Mouse (Mus musculus) neural tube, embryonic 13.5 days (tissue): ENCODE measurements around the gene Tmem255b. TPM values are rescaled to one million over a fixed set of nuclear protein-coding genes. Genes with fewer than 3 reads are reported as not detected.

Experiments used
- ATAC-seq: fragments of 200-750 bp; cut with Nextera tagmentation; 2 replicates; pipeline ENCODE4 v1.8.0; 2017; ENCODE audit warnings: low read depth, mild to moderate bottlenecking, moderate TSS enrichment, moderate library complexity
- H3K27ac ChIP-seq: fragments of 300-500 bp; sonication (generic); replicated peaks from 2 replicates; pipeline ENCODE4 v1.5.1; 2015; ENCODE audit warnings: moderate library complexity, mild to moderate bottlenecking, inconsistent platforms
- H3K27me3 ChIP-seq: fragments of 300-500 bp; sonication (generic); 2 replicates; pipeline ENCODE4 v1.6.1; 2015; ENCODE audit warnings: mild to moderate bottlenecking, inconsistent platforms
- H3K36me3 ChIP-seq: fragments of 300-500 bp; sonication (generic); 2 replicates; pipeline ENCODE4 v1.6.1; 2015; ENCODE audit warnings: mild to moderate bottlenecking, inconsistent platforms
- H3K4me1 ChIP-seq: fragments of 300-500 bp; sonication (generic); replicated peaks from 2 replicates; pipeline ENCODE4 v1.6.1; 2015; ENCODE audit warnings: inconsistent platforms
- H3K4me2 ChIP-seq: fragments of 300-500 bp; sonication (generic); 2 replicates; pipeline ENCODE4 v1.6.1; 2015; ENCODE audit warnings: inconsistent platforms, mild to moderate bottlenecking, moderate library complexity
- H3K4me3 ChIP-seq: fragments of 300-500 bp; sonication (generic); 2 replicates; pipeline ENCODE4 v1.5.1; 2015; ENCODE audit warnings: mild to moderate bottlenecking, inconsistent platforms
- H3K9ac ChIP-seq: fragments of 300-500 bp; sonication (generic); 2 replicates; pipeline ENCODE4 v1.6.1; 2015; ENCODE audit warnings: moderate library complexity, mild to moderate bottlenecking, inconsistent platforms
- H3K9me3 ChIP-seq: fragments of 300-500 bp; sonication (generic); 2 replicates; pipeline ENCODE4 v1.6.1; 2016; ENCODE audit warnings: inconsistent platforms
- WGBS: fragments of 180-500 bp; shearing (Covaris S2); methylation state at CpG from one replicate; pipeline ENCODE4 v1.1.7; 2015; 5-methylcytosine and 5-hydroxymethylcytosine counted together
- polyA plus RNA-seq: library from polyadenylated mRNA; unstranded; fragments of >200 nt; fragmentation: Nextera tagmentation; extraction: Ambion mirVana; gene quantifications from 2 replicates; pipeline ENCODE4 v1.2.1, GENCODE M21; 2015

Tmem255b gene
- 0.25 and 0.68 TPM in 2 replicates for polyA plus RNA-seq

DNA sequence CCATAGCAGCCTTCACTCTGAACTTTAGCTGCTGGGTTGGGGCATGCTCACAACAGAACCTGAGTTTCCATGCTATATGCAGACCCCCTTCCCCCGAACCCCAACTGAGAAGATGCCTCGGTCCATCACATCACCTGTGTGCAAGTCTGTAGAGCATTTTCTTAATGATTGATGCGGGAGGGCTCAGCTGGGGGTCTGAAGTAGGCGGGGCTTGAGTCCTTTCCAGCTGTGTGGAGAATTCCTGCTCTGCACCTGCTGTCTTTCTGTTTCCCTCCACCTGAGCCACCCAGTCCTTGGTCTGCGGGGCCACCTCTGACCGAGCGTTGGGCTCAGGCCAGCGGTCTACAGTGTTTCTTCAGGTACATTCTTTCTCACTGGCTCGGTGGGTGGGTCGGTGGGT, at the start of gene Tmem255b:
TSS of gene Tmem255b (plus strand) at position 301 of the 400 bp plus-strand sequence.
- Histone ChIP-seq H3K4me2 (0 out of 2 replicates have a peak within 1 kb of the TSS, but pooled peaks have one; percentile 14), H3K36me3 (no peaks in the 10 kb centered on the region), H3K27me3 (peaks cover 38% of the 10 kb centered on the region), H3K4me1 (0 out of 2 replicates have a peak, but pooled peaks cover 7% of the 10 kb centered on the region), H3K27ac (no peak within 1 kb of the TSS), H3K9me3 (no peaks in the 10 kb centered on the region), H3K9ac (no peak within 1 kb of the TSS), H3K4me3 (no peak within 1 kb of the TSS)
- no peak for ATAC-seq
- WGBS: 16% methylated on average over 10 of the region's 10 CpGs

DNA sequence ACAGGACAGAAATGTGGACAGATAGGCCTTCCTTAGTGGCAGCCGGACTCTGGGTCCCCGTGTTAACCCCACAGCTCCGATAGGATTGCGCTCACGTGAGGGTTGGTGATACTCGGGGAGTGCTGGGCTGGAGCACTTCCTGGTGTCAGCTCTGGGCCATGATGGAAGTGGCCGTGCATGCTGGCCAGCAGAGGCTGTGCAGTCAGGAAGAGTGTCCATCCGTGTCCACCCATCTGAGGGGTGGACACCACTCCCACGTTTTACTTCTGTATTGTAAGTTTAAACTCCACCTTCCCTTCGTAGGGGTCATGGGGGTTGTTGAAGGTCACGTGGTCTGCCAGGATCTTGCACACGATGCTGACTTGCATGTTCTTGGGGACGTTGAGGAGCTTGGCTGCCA, 48.6 kb upstream of the Tmem255b start:
- WGBS: 81% methylated on average over 13 of the region's 13 CpGs
- no peak overlapping the region for H3K9ac ChIP-seq
- no peak for ATAC-seq

DNA sequence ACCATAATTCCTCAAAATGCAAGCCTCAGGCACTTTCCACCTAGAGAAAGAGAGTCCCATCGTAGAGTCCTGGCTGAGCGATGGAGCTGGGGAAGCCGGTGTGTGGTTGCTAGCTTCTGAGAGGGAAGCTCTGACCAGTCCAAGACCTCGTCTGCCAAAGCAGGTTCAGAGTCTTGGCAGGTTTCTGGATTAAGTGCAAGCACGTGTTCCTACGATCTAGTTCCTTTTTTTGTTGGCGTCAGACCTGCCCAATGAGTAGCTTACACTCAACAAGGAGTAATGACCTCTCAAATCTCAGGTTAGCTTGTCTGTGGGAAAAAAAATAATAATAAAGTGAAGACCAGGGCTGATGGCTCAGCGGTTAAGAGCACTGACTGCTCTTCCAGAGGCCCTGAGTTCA, 47.3 kb upstream of the Tmem255b start:
- Histone ChIP-seq H3K27me3 (no peaks in the 10 kb centered on the region), H3K4me3 (no peak overlapping the region), H3K4me2 (no peak overlapping the region), H3K9ac (no peak overlapping the region), H3K27ac (no peak overlapping the region), H3K4me1 (no peaks in the 10 kb centered on the region), H3K9me3 (no peaks in the 10 kb centered on the region), H3K36me3 (no peaks in the 10 kb centered on the region)
- ATAC-seq: no peak
- WGBS: 89% methylated on average over 8 of the region's 8 CpGs

More for the DNA sequence above, 48.6 kb upstream of the Tmem255b start:
- no peaks in the 10 kb centered on the region for H3K36me3 ChIP-seq
- H3K9me3 ChIP-seq: no peaks in the 10 kb centered on the region
- no peak overlapping the region for H3K27ac ChIP-seq
- H3K27me3 ChIP-seq: no peaks in the 10 kb centered on the region
- H3K4me2 ChIP-seq: no peak overlapping the region
- no peak overlapping the region for H3K4me3 ChIP-seq
- H3K4me1 ChIP-seq: no peaks in the 10 kb centered on the region

DNA sequence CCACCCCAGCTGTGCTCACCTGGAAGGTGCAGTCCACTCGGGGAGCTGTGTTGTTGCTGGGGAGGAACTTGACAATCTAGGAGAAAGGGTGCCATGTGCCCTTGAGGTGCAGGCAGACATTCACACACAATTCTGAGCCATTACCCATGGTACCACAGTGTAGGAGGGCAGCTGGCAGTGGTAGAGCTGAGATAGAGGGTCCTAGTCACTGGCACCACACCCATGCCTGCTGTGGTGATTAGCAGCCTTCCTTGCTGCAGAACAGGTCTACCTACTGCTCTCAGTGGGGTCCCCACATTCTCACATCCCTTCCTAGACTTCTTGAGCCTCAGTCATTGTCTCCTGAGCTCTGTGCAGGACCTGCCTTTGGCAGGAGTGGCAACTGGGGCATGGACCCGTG, 46.2 kb upstream of the Tmem255b start:
- Histone ChIP-seq H3K27ac (no peak overlapping the region), H3K27me3 (no peaks in the 10 kb centered on the region), H3K4me3 (no peak overlapping the region), H3K4me1 (no peaks in the 10 kb centered on the region), H3K4me2 (no peak overlapping the region), H3K9me3 (no peaks in the 10 kb centered on the region), H3K9ac (no peak overlapping the region), H3K36me3 (no peaks in the 10 kb centered on the region)
- WGBS: 86% methylated on average over 2 of the region's 2 CpGs
- no peak for ATAC-seq

DNA sequence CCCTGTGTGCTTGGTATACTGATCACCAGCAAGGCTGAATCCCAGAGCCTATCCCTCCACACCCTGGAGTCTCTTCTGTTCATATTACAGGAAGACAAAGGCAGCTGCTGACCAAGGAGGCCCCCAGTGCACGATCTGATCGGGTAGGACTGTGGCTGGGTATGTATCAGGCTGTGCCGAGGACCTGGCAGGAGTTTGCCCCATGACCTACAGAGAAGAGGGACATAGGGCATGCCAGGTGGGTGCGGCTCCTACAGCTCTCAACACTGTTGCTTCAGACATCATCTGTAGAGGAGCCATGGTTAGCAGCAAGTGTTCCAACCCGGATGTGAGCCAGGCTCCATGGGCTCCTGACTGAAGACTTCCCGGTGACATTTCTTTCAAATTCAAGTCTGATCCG, 41.1 kb upstream of the Tmem255b start:
- Histone ChIP-seq H3K4me1 (no peaks in the 10 kb centered on the region), H3K9ac (no peak overlapping the region), H3K27me3 (no peaks in the 10 kb centered on the region), H3K9me3 (no peaks in the 10 kb centered on the region), H3K36me3 (no peaks in the 10 kb centered on the region), H3K27ac (no peak overlapping the region), H3K4me2 (no peak overlapping the region), H3K4me3 (no peak overlapping the region)
- 89% methylated on average over 7 of the region's 7 CpGs for WGBS
- ATAC-seq: no peak

DNA sequence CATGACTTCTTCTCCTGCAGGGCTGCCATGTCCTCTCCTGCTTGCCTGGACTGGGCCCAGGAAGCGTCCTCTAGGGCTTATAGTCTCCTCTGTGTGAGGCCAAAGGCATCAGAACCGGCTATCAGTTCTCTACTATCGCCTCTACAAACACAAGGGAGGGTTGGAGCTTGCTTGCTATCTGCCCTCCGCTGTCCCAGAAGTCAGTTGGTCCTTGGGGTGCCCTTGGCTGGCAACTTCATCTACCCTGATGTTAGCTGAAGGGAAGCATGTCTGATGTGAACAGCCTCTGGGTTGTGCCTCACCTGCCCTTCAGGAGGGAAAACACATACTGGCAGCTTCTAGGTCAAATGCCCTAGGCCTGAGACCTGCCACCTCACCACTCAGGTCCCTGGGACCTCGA, 38.3 kb upstream of the Tmem255b start, which contains the start of gene Atp4b:
TSS of gene Atp4b (minus strand) at position 101 of the 400 bp plus-strand sequence.
- ATAC-seq: no peak
- Histone ChIP-seq H3K4me3 (no peak within 1 kb of the TSS), H3K4me2 (no peak within 1 kb of the TSS), H3K9ac (no peak within 1 kb of the TSS), H3K4me1 (no peaks in the 10 kb centered on the region), H3K9me3 (no peaks in the 10 kb centered on the region), H3K27me3 (no peaks in the 10 kb centered on the region), H3K27ac (no peak within 1 kb of the TSS), H3K36me3 (no peaks in the 10 kb centered on the region)
- WGBS: 85% methylated on average over 5 of the region's 5 CpGs

DNA sequence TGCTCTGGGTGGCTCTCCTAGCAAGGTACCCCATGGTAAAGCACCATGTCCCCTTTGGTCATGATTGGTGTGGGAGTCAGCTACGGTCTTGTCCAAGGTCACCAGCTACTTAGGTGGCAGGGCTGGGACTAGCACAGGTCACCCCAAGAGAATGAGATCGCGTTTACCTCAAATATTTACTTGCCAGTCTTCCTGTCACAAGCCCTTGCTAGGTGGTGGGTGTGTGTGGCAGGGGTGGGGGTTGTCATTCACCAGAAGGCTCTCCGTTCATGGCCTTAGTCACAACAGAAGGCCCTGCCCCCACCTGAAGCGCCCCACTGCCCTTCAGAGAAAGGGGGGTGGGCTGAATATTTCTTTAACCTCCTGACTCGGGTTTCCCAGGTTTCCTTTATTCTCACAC, 31.5 kb upstream of the Tmem255b start:
- Histone ChIP-seq H3K27ac (no peak overlapping the region), H3K9ac (no peak overlapping the region), H3K4me3 (no peak overlapping the region), H3K9me3 (no peaks in the 10 kb centered on the region), H3K27me3 (no peaks in the 10 kb centered on the region), H3K36me3 (no peaks in the 10 kb centered on the region), H3K4me2 (no peak overlapping the region), H3K4me1 (no peaks in the 10 kb centered on the region)
- 77% methylated on average over 6 of the region's 6 CpGs for WGBS
- ATAC-seq: no peak

DNA sequence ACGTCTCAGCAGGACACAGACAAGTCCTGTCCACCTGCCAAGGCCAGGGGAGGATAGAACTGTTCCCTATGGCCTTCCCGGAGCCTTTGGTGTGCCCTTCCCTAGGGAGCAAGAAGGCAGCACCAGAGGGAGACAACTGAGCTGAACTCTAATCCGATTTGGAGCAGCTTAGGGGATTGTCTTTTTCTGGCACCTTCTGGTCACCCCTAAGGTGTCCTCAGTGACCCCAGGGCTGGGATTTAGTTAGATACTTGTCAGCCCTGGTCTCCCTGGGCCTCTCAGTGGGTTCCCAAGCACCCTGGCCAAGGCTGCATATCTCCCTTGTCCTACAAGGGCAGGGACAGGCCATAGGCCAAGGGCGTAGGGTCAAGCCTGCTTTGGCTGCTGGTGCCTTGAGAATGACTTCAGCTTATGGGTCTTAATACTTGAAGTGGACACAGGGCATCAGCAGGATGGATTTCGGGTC, 30.3 kb upstream of the Tmem255b start, which contains the start of gene Grk1:
TSS of gene Grk1 (plus strand) at position 416 of the 466 bp plus-strand sequence.
- no peaks in the 10 kb centered on the region for H3K36me3 ChIP-seq
- H3K4me3 ChIP-seq: no peak within 1 kb of the TSS
- no peak within 1 kb of the TSS for H3K9ac ChIP-seq
- no peak within 1 kb of the TSS for H3K4me2 ChIP-seq
- H3K4me1 ChIP-seq: no peaks in the 10 kb centered on the region
- no peak for ATAC-seq
- H3K9me3 ChIP-seq: no peaks in the 10 kb centered on the region
- H3K27ac ChIP-seq: no peak within 1 kb of the TSS
- no peaks in the 10 kb centered on the region for H3K27me3 ChIP-seq
- 83% methylated on average over 5 of the region's 5 CpGs for WGBS

DNA sequence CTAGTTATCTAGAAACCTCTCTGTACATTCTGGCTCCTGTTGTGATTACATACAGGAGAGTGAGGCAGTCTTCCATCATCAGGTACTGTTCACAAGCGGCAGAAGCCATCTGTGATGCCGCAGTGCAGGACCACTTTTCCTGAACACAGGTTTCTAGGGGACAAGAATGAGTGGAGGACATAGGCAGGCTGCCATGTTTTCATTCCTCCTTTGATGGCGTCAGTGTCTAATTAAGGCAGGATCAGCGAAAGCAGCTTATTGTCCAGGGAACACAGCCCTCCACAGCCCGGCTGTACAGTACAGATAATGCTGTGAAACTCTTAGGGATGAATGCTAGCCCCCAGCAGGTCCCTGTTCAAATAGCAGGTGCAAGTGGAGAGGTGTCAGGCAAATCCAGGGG, 29.0 kb upstream of the Tmem255b start:
- no peaks in the 10 kb centered on the region for H3K36me3 ChIP-seq
- 75% methylated on average over 5 of the region's 5 CpGs for WGBS
- H3K4me1 ChIP-seq: no peaks in the 10 kb centered on the region
- H3K4me2 ChIP-seq: no peak overlapping the region
- no peak overlapping the region for H3K9ac ChIP-seq
- H3K27ac ChIP-seq: no peak overlapping the region
- no peaks in the 10 kb centered on the region for H3K27me3 ChIP-seq
- no peaks in the 10 kb centered on the region for H3K9me3 ChIP-seq
- H3K4me3 ChIP-seq: no peak overlapping the region
- no peak for ATAC-seq

DNA sequence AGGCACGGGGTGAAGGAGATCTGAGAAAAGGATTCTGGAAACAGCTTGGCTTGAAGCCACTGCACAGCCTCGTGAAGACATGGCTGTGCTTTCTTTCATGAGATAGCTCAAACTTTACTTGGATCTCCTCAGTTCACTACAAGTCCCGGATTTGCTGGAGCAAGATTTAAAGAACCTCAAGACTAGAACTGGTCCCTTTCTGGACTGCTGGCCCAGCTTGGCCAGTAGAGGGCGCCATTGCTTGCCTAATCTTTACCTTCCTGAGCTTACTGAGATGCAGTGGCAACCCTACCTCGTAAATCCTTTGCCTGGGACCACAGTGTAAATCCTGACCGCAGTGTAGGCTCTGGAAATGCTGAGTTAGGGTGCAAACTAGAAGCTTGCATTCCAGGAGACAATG, 23.4 kb upstream of the Tmem255b start:
- WGBS: 26% methylated on average over 6 of the region's 6 CpGs
- H3K4me1 ChIP-seq: no peaks in the 10 kb centered on the region
- no peaks in the 10 kb centered on the region for H3K9me3 ChIP-seq
- H3K4me2 ChIP-seq: no peak overlapping the region
- no peak overlapping the region for H3K27ac ChIP-seq
- H3K27me3 ChIP-seq: no peaks in the 10 kb centered on the region
- peak; percentile 45; the same call in 1 of the 2 replicates for ATAC-seq
- no peak overlapping the region for H3K9ac ChIP-seq
- no peak overlapping the region for H3K4me3 ChIP-seq
- no peaks in the 10 kb centered on the region for H3K36me3 ChIP-seq

DNA sequence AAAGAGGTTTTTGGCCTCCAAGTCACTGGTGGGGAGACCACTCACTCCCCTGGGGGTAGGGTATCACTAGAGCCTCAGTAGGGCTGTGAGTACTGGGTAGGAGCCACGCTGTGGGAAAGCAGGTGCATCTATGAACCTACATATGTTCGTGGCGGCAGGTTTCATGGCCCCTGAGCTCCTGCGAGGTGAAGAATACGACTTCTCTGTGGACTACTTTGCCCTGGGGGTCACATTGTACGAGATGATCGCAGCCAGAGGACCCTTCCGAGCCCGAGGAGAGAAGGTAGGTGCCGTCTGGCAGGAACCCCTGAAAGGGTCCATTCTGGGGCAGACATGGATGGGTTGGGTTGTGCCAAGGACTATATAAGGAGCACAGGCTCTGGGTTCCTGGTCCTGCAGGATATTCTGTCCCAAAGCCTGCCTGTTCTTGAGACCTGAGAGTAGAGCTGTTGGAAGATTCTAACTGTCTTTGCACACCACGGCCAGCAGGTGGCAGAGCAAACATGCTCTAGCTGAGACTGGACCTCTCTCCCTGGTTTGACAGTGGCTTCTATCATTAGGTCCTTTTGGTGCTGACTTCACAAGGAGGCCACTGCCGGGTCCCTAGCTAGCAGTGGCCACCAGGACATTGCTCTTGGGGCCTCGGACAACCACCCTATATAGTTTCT, 22.0 kb upstream of the Tmem255b start:
- no peaks in the 10 kb centered on the region for H3K4me1 ChIP-seq
- no peaks in the 10 kb centered on the region for H3K36me3 ChIP-seq
- no peak overlapping the region for H3K4me2 ChIP-seq
- no peak overlapping the region for H3K9ac ChIP-seq
- no peaks in the 10 kb centered on the region for H3K27me3 ChIP-seq
- 0 out of 2 replicates have a peak, but pooled peaks have one; percentile 23 for ATAC-seq
- H3K9me3 ChIP-seq: no peaks in the 10 kb centered on the region
- no peak overlapping the region for H3K27ac ChIP-seq
- H3K4me3 ChIP-seq: no peak overlapping the region
- 64% methylated on average over 13 of the region's 13 CpGs for WGBS

DNA sequence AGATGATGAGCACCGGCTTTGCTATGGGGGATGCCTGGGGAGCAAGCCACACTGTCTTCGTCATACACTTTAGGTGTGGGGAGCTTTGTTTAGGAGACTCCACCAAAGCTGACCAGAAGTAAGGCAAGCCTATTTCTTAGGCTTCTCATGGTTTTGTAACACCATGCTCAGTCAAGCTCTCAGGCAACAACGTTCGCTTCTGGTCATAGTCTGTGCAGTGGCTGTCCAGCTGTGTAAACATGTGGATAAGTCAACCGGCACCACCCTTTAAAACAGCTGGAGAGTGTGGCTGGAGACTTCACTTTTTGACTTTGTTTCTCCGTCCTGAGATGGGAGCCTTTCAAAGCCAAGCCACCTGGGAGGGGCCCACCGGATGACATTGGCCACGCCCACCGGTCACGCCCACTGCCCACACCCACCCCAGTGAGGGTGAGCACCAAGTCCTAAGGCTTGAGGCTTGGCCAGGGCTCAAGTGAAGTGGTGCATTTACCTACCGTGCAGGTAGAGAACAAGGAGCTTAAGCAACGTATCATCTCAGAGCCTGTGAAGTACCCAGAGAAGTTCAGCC, 21.1 kb upstream of the Tmem255b start:
- Histone ChIP-seq H3K4me3 (no peak overlapping the region), H3K27me3 (no peaks in the 10 kb centered on the region), H3K27ac (no peak overlapping the region), H3K4me2 (no peak overlapping the region), H3K36me3 (no peaks in the 10 kb centered on the region), H3K4me1 (no peaks in the 10 kb centered on the region), H3K9me3 (no peaks in the 10 kb centered on the region), H3K9ac (no peak overlapping the region)
- ATAC-seq: no peak
- WGBS: 61% methylated on average over 12 of the region's 12 CpGs
